Mouse (Mus musculus): ENCODE results near the gene Dip2b. TPM values are rescaled to one million over a fixed set of nuclear protein-coding genes. Genes with fewer than 3 reads are reported as not detected.
A peak's percentile ranks its signal among the peaks of the same experiment; 100 is the strongest.

The Dip2b gene
- polyA plus RNA-seq, 1 experiment, result not detected

- H3K4me3 ChIP-seq (ENCODE audit: insufficient read depth, low read depth, low read length), result no peak overlapping the region
- WGBS, result 58% methylated on average over 5 of the region's 5 CpGs
- TF ChIP-seq POLR2A (IDR thresholded peaks at IDR 0.05; ENCODE audit: insufficient read depth, low read depth, low read length) (no peak), CTCF (IDR thresholded peaks at IDR 0.05; ENCODE audit: insufficient read depth, low read depth, low read length) (no peak)
- H3K27ac ChIP-seq (ENCODE audit: insufficient read depth, low read depth, low read length), result no peak overlapping the region
- peaks cover 22% of the 10 kb centered on the region for H3K4me1 ChIP-seq (ENCODE audit: control insufficient read depth, insufficient read depth, low read length)
These were observed 85.4 kb downstream of the Dip2b start for GRCm38 (mm10) chr15:100123867-100124266.

- no peak for TF ChIP-seq CTCF (IDR thresholded peaks at IDR 0.05; ENCODE audit: insufficient read depth, low read depth, low read length)
- Histone ChIP-seq H3K4me1 (ENCODE audit: control insufficient read depth, insufficient read depth, low read length) (peaks cover 26% of the 10 kb centered on the region), H3K27ac (ENCODE audit: insufficient read depth, low read depth, low read length) (no peak overlapping the region; the same call in 1 of the 2 replicates), H3K4me3 (ENCODE audit: insufficient read depth, low read depth, low read length) (no peak overlapping the region)
- 70% methylated on average over 6 of the region's 6 CpGs for WGBS
These were observed 86.8 kb downstream of the Dip2b start for GRCm38 (mm10) chr15:100125245-100125644.

GRCm38 (mm10) chr15:100126456-100127107 lies 88.1 kb downstream of the Dip2b start:
- H3K27ac ChIP-seq (ENCODE audit: insufficient read depth, low read depth, low read length), result no peak overlapping the region
- WGBS, result 5% methylated on average over 11 of the region's 11 CpGs
- H3K4me3 ChIP-seq (ENCODE audit: insufficient read depth, low read depth, low read length), result no peak overlapping the region
- TF ChIP-seq POLR2A (IDR thresholded peaks at IDR 0.05; ENCODE audit: insufficient read depth, low read depth, low read length) (no peak), CTCF (IDR thresholded peaks at IDR 0.05; ENCODE audit: insufficient read depth, low read depth, low read length) (peak; percentile 41; the same call in 1 of the 2 replicates)
- peaks cover 26% of the 10 kb centered on the region for H3K4me1 ChIP-seq (ENCODE audit: control insufficient read depth, insufficient read depth, low read length)

- WGBS, result 31% methylated on average over 7 of the region's 7 CpGs
These were observed 90.8 kb downstream of the Dip2b start for GRCm38 (mm10) chr15:100129151-100129790.

GRCm38 (mm10) chr15:100139665-100140064 lies 101.2 kb downstream of the Dip2b start:
- Histone ChIP-seq H3K27ac (ENCODE audit: insufficient read depth, low read depth, low read length) (no peak overlapping the region), H3K4me3 (ENCODE audit: insufficient read depth, low read depth, low read length) (no peak overlapping the region), H3K4me1 (ENCODE audit: control insufficient read depth, insufficient read depth, low read length) (peaks cover 18% of the 10 kb centered on the region)
- 77% methylated on average over 5 of the region's 5 CpGs for WGBS
- TF ChIP-seq CTCF (IDR thresholded peaks at IDR 0.05; ENCODE audit: insufficient read depth, low read depth, low read length) (no peak), POLR2A (IDR thresholded peaks at IDR 0.05; ENCODE audit: insufficient read depth, low read depth, low read length) (no peak)

More at GRCm38 (mm10) chr15:100129151-100129790, 90.8 kb downstream of the Dip2b start:
- TF ChIP-seq CTCF (IDR thresholded peaks at IDR 0.05; ENCODE audit: insufficient read depth, low read depth, low read length), result no peak
- no peak overlapping the region for H3K4me3 ChIP-seq (ENCODE audit: insufficient read depth, low read depth, low read length)
- no peak overlapping the region for H3K27ac ChIP-seq (ENCODE audit: insufficient read depth, low read depth, low read length)
- H3K4me1 ChIP-seq (ENCODE audit: control insufficient read depth, insufficient read depth, low read length), result peaks cover 19% of the 10 kb centered on the region

GRCm38 (mm10) chr15:100140428-100140827 lies 102.0 kb downstream of the Dip2b start:
- 81% methylated on average over 4 of the region's 4 CpGs for WGBS
- TF ChIP-seq CTCF (IDR thresholded peaks at IDR 0.05; ENCODE audit: insufficient read depth, low read depth, low read length) (no peak), POLR2A (IDR thresholded peaks at IDR 0.05; ENCODE audit: insufficient read depth, low read depth, low read length) (no peak)
- Histone ChIP-seq H3K4me3 (ENCODE audit: insufficient read depth, low read depth, low read length) (no peak overlapping the region), H3K4me1 (ENCODE audit: control insufficient read depth, insufficient read depth, low read length) (peaks cover 22% of the 10 kb centered on the region), H3K27ac (ENCODE audit: insufficient read depth, low read depth, low read length) (no peak overlapping the region)

- peak overlapping the region; percentile 36; the same call in 1 of the 2 replicates for H3K27ac ChIP-seq (ENCODE audit: insufficient read depth, low read depth, low read length)
- no peak for TF ChIP-seq POLR2A (IDR thresholded peaks at IDR 0.05; ENCODE audit: insufficient read depth, low read depth, low read length)
- H3K4me1 ChIP-seq (ENCODE audit: control insufficient read depth, insufficient read depth, low read length), result peaks cover 24% of the 10 kb centered on the region
- 54% methylated on average over 11 of the region's 11 CpGs for WGBS
- no peak overlapping the region for H3K4me3 ChIP-seq (ENCODE audit: insufficient read depth, low read depth, low read length)
These were observed 104.8 kb downstream of the Dip2b start for GRCm38 (mm10) chr15:100143091-100143801.

GRCm38 (mm10) chr15:100144854-100145824 lies 106.7 kb downstream of the Dip2b start:
- Histone ChIP-seq H3K27ac (ENCODE audit: insufficient read depth, low read depth, low read length) (no peak overlapping the region), H3K4me1 (ENCODE audit: control insufficient read depth, insufficient read depth, low read length) (peaks cover 24% of the 10 kb centered on the region), H3K4me3 (ENCODE audit: insufficient read depth, low read depth, low read length) (no peak overlapping the region)
- TF ChIP-seq CTCF (IDR thresholded peaks at IDR 0.05; ENCODE audit: insufficient read depth, low read depth, low read length) (no peak), POLR2A (IDR thresholded peaks at IDR 0.05; ENCODE audit: insufficient read depth, low read depth, low read length) (no peak)
- 47% methylated on average over 15 of the region's 15 CpGs for WGBS

Measured in olfactory bulb, adult 2 months (tissue).